Mouse (Mus musculus) heart, adult 2 months (tissue): ENCODE measurements around the gene Cbfb.

Experiments used
- CTCF ChIP-seq: fragments of 200-600 bp; IDR thresholded peaks from 2 replicates; pipeline ENCODE4 v1.8.1; 2022; ENCODE audit warnings: antibody characterized with exemption, mild to moderate bottlenecking, moderate library complexity
- POLR2A ChIP-seq: fragments of 200-500 bp; IDR thresholded peaks from 2 replicates; pipeline ENCODE4 v1.6.1; 2011; ENCODE audit warnings: mild to moderate bottlenecking, low read depth, low read length, control low read depth; ENCODE audit not compliant: insufficient read depth

- TF ChIP-seq CTCF (no peak), POLR2A (no peak)
Measured at GRCm38 (mm10) chr8:105207675-105208273, 37.3 kb downstream of the Cbfb start.
